Mouse (Mus musculus): Measurements from ENCODE around the gene Phf13.

DNA sequence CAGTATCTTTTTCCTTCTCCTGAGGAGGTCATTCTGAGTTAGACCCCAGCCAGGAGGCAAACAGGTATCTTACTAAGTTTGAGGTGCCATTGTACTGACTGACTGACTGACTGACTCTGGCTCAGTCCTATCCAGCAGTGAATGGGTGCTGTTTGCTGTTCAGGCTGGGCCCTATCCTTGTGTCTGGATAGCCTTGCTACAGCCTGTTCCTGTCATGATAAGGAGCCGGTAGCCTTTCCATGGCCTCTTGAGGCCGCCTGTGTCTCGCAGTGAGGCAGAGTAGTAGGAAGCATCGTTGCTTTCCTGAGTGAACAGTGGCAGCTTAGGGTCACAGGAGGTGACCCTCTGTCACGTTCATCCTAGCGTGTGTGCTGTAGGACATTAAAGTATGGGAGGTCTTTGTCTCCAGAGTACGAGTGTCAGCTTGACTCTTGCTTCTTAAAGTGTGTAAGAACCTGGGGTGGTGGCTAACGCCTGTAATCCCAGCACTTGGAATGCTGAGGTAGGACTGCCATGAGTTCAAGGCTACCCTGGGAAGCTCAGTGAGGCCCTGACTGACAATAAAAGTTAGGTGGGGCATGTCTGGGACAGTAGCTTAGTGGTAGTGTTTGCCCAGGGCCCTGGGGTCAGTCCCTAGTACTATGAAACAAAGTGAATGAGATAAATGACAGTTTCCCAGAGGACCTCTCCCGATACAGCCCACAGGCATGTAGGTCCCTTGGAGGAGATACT lies 38.3 kb downstream of the Phf13 start:
- TF ChIP-seq CTCF (IDR thresholded peaks at IDR 0.05) (no peak), EP300 (IDR thresholded peaks at IDR 0.05) (no peak)
